Mouse (Mus musculus): ENCODE data around the gene Gprin3. TPM values are rescaled to one million over a fixed set of nuclear protein-coding genes. Genes with fewer than 3 reads are reported as not detected.
"Not testable (repeated sequence)": the region's sequence is repeated elsewhere in the genome, so short reads cannot be mapped to it uniquely, and the experiment has no call there.

Gene Gprin3
- polyA plus RNA-seq, 1 experiment from 2014 or later = 2.5 TPM

GRCm38 (mm10) chr6:59328297-59328696, 97.8 kb downstream of the Gprin3 start:
- Histone ChIP-seq H3K4me3 (no peak overlapping the region), H3K36me3 (no peaks in the 10 kb centered on the region), H3K9me3 (no peaks in the 10 kb centered on the region), H3K9ac (no peak overlapping the region), H3K4me1 (no peaks in the 10 kb centered on the region), H3K27me3 (no peaks in the 10 kb centered on the region), H3K4me2 (no peak overlapping the region), H3K27ac (no peak overlapping the region)
- ATAC-seq (ENCODE audit: insufficient number of reproducible peaks, insufficient read depth, low FRiP score, low TSS enrichment, low read depth) = no peak
- WGBS = 84% methylated on average over 1 of the region's 1 CpGs

- H3K4me2 ChIP-seq = no peak overlapping the region
- H3K27me3 ChIP-seq = no peaks in the 10 kb centered on the region
- H3K9ac ChIP-seq = no peak overlapping the region
- no peak overlapping the region for H3K27ac ChIP-seq
- H3K4me3 ChIP-seq = no peak overlapping the region
- no peaks in the 10 kb centered on the region for H3K4me1 ChIP-seq
- H3K36me3 ChIP-seq = no peaks in the 10 kb centered on the region
- ATAC-seq (ENCODE audit: insufficient number of reproducible peaks, insufficient read depth, low FRiP score, low TSS enrichment, low read depth) = no peak
- H3K9me3 ChIP-seq = no peaks in the 10 kb centered on the region
Observed at GRCm38 (mm10) chr6:59315868-59316267, 110.2 kb downstream of the Gprin3 start.

DNA sequence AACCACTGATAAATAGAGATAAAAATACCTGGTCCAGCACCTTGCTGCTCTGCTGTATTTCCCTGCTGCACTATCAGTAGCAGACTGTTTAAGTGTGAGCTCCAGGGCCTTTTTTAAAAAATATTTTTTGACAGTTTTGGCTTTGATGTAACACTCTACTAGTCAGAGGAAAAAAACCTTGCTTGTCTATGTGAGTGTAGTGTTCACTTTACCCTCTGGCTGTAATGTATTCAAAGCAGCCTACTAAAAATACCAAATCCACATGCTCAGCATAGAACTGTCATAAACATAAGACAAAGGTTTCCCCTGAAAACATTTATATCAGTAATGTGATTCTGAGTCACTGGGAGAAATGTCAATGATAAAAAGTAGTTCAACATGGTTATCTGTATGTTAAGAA, 111.0 kb downstream of the Gprin3 start:
- no peak for ATAC-seq (ENCODE audit: insufficient number of reproducible peaks, insufficient read depth, low FRiP score, low TSS enrichment, low read depth)
- Histone ChIP-seq H3K4me1 (no peaks in the 10 kb centered on the region), H3K27ac (no peak overlapping the region)

DNA sequence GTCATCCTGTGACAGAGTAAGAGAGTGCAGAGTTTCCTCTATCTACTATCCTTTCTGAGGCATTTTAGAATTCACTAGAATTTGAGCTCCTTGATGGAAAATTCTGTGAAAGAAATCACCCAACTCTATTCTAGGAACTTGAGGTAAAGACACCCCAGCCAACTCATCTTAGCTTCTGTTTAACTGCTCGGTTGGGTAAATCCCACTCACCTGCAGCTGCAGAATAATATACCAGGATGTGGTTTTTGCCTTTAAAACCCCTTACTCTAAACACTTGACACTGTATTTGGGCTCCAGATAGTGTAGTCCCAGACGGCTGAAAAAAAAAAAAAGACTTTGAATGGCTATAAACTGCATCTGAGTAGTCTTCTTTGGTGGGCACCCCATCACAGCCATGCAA, 112.9 kb downstream of the Gprin3 start:
- H3K27me3 ChIP-seq = no peaks in the 10 kb centered on the region
- no peak overlapping the region for H3K4me2 ChIP-seq
- H3K4me3 ChIP-seq = no peak overlapping the region
- no peaks in the 10 kb centered on the region for H3K4me1 ChIP-seq
- no peak overlapping the region for H3K9ac ChIP-seq
- no peaks in the 10 kb centered on the region for H3K36me3 ChIP-seq
- 78% methylated on average over 2 of the region's 2 CpGs for WGBS
- ATAC-seq (ENCODE audit: insufficient number of reproducible peaks, insufficient read depth, low FRiP score, low TSS enrichment, low read depth) = no peak
- no peaks in the 10 kb centered on the region for H3K9me3 ChIP-seq
- H3K27ac ChIP-seq = no peak overlapping the region

More for the DNA sequence above, 111.0 kb downstream of the Gprin3 start:
- no peak overlapping the region for H3K4me2 ChIP-seq
- no peaks in the 10 kb centered on the region for H3K36me3 ChIP-seq
- H3K4me3 ChIP-seq = no peak overlapping the region
- no peaks in the 10 kb centered on the region for H3K27me3 ChIP-seq
- no peaks in the 10 kb centered on the region for H3K9me3 ChIP-seq
- no peak overlapping the region for H3K9ac ChIP-seq

GRCm38 (mm10) chr6:59311241-59311640, 114.9 kb downstream of the Gprin3 start:
- no peak overlapping the region for H3K9ac ChIP-seq
- H3K4me1 ChIP-seq = no peaks in the 10 kb centered on the region
- H3K36me3 ChIP-seq = no peaks in the 10 kb centered on the region
- no peaks in the 10 kb centered on the region for H3K9me3 ChIP-seq
- ATAC-seq (ENCODE audit: insufficient number of reproducible peaks, insufficient read depth, low FRiP score, low TSS enrichment, low read depth) = no peak
- H3K27me3 ChIP-seq = no peaks in the 10 kb centered on the region
- no peak overlapping the region for H3K27ac ChIP-seq
- no peak overlapping the region for H3K4me3 ChIP-seq
- WGBS = 93% methylated on average over 2 of the region's 2 CpGs
- no peak overlapping the region for H3K4me2 ChIP-seq

DNA sequence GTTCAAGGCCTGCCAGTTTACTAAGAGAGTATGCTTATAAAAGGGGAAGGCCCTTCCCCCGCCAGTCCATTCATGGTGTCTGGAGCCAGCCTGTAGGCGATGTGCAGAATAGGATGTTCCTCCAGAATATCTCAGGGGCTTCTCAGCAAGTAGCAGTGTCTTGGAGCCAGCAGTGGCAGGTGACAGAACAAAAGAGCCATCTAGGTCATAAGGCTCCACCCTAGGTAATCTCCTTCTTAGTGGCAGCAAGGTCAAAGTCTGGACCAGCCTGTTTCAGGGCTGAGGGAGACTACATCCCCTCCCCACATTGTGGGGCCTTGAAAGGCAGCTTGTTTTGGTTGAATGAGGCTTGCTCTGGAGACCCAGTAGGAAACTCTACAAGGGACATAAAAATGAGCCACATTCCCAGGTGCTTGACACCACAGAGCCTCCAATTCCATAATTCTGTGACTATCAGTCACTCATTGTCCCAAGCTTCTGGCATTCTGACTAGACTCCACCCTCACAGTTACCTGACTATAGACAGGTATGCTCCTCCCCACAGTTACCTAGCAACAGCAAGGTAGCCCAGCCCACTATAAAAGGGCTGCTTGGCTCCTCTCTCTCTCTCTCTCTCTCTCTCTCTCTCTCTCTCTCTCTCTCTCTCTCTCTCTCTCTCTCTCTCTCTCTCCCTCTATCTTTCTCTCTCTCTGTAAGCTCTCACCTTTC, 121.7 kb downstream of the Gprin3 start:
- H3K27me3 ChIP-seq; H3K9ac ChIP-seq; H3K27ac ChIP-seq; H3K4me2 ChIP-seq; H3K9me3 ChIP-seq; H3K36me3 ChIP-seq; ATAC-seq (ENCODE audit: insufficient number of reproducible peaks, insufficient read depth, low FRiP score, low TSS enrichment, low read depth); H3K4me3 ChIP-seq; H3K4me1 ChIP-seq: not testable (repeated sequence)
- WGBS = 89% methylated on average over 2 of the region's 2 CpGs

DNA sequence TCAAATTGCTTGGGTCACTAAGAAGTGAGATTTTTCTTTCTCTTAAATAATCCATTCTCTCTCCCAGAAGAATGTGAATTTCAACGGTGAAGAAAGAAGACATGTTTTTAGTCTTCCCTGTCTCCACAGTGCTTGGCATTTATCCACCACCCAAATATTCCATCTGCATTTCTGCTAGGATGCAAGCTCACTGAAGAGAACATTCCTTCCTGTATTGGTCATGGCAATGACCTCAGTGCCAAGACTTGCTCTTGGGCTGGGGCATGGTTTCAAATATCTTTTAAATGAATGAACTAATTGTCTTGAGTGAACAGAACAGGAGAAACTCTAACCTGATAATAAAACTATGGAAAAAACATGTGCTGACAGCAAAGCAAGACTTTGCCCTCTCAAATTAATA, 123.1 kb downstream of the Gprin3 start:
- Histone ChIP-seq H3K4me1 (no peaks in the 10 kb centered on the region), H3K9me3 (no peaks in the 10 kb centered on the region), H3K4me3 (no peak overlapping the region), H3K27me3 (no peaks in the 10 kb centered on the region), H3K9ac (no peak overlapping the region), H3K27ac (no peak overlapping the region), H3K4me2 (no peak overlapping the region), H3K36me3 (no peaks in the 10 kb centered on the region)
- ATAC-seq (ENCODE audit: insufficient number of reproducible peaks, insufficient read depth, low FRiP score, low TSS enrichment, low read depth) = no peak
- WGBS = 68% methylated on average over 1 of the region's 1 CpGs

Other genes with a start within 250 kb of the Gprin3 start
- gene Tigd2, start 217.4 kb downstream of the Gprin3 start, polyA plus RNA-seq (2015; fragmentation: Nextera tagmentation; extraction: Ambion mirVana) = 12.3 and 13.6 TPM in 2 replicates